Mouse (Mus musculus): ENCODE results near the gene Cyp2ab1.

Cyp2ab1 gene

GRCm38 (mm10) chr16:20265089-20265488 is 60.1 kb downstream of the Cyp2ab1 start:
- DNase-seq = no peak

Data from cerebellum, postnatal 14 days (tissue).